Mouse (Mus musculus) midbrain, embryonic 16.5 days (tissue): ENCODE data around the gene Nit2. TPM values are rescaled to one million over a fixed set of nuclear protein-coding genes. Genes with fewer than 3 reads are reported as not detected.

Experiments used
- ATAC-seq: fragments of 200-750 bp; cut with Nextera tagmentation; 2 replicates; pipeline ENCODE4 v1.8.0; 2017; ENCODE audit warnings: moderate TSS enrichment
- H3K27ac ChIP-seq: fragments of 300-500 bp; sonication (generic); 2 replicates; pipeline ENCODE4 v1.5.1; 2014; ENCODE audit warnings: mild to moderate bottlenecking, low read length, mixed read lengths
- H3K27me3 ChIP-seq: fragments of 300-500 bp; sonication (generic); 2 replicates; pipeline ENCODE4 v1.6.1; 2014; ENCODE audit warnings: low read depth, low read length, mixed read lengths; ENCODE audit not compliant: control insufficient read depth, insufficient read depth
- H3K36me3 ChIP-seq: fragments of 300-500 bp; sonication (generic); 2 replicates; pipeline ENCODE4 v1.6.1; 2014; ENCODE audit warnings: mild to moderate bottlenecking, low read length, moderate library complexity, mixed read lengths; ENCODE audit not compliant: control insufficient read depth, insufficient read depth
- H3K4me1 ChIP-seq: fragments of 300-500 bp; sonication (generic); 2 replicates; pipeline ENCODE4 v1.6.1; 2014; ENCODE audit warnings: mild to moderate bottlenecking, low read length, mixed read lengths; ENCODE audit not compliant: control insufficient read depth, insufficient read depth
- H3K4me2 ChIP-seq: fragments of 300-500 bp; sonication (generic); 2 replicates; pipeline ENCODE4 v1.6.1; 2014; ENCODE audit warnings: mild to moderate bottlenecking, low read length, mixed read lengths
- H3K4me3 ChIP-seq: fragments of 300-500 bp; sonication (generic); 2 replicates; pipeline ENCODE4 v1.5.1; 2014; ENCODE audit warnings: low read depth, mild to moderate bottlenecking, low read length, moderate library complexity, mixed read lengths
- H3K9ac ChIP-seq: fragments of 300-500 bp; sonication (generic); 2 replicates; pipeline ENCODE4 v1.6.1; 2014; ENCODE audit warnings: low read depth, low read length, mixed read lengths
- H3K9me3 ChIP-seq: fragments of 300-500 bp; sonication (generic); replicated peaks from 2 replicates; pipeline ENCODE4 v1.6.1; 2014; ENCODE audit warnings: mild to moderate bottlenecking, low read length, mixed read lengths; ENCODE audit not compliant: control insufficient read depth, poor library complexity, severe bottlenecking
- WGBS: fragments of 180-500 bp; shearing (Covaris S2); extraction: QIAGEN DNeasy Blood & Tissue Kit; methylation state at CpG from one replicate; pipeline ENCODE4 v1.1.7; 2014; 5-methylcytosine and 5-hydroxymethylcytosine counted together
- polyA plus RNA-seq: library from polyadenylated mRNA; unstranded; fragments of >200 nt; fragmentation: Nextera tagmentation; extraction: Ambion mirVana; gene quantifications from 2 replicates; pipeline ENCODE4 v1.2.1, GENCODE M21; 2015

The Nit2 gene
- polyA plus RNA-seq, 1 experiment from 2014 or later: 60.4 TPM

DNA sequence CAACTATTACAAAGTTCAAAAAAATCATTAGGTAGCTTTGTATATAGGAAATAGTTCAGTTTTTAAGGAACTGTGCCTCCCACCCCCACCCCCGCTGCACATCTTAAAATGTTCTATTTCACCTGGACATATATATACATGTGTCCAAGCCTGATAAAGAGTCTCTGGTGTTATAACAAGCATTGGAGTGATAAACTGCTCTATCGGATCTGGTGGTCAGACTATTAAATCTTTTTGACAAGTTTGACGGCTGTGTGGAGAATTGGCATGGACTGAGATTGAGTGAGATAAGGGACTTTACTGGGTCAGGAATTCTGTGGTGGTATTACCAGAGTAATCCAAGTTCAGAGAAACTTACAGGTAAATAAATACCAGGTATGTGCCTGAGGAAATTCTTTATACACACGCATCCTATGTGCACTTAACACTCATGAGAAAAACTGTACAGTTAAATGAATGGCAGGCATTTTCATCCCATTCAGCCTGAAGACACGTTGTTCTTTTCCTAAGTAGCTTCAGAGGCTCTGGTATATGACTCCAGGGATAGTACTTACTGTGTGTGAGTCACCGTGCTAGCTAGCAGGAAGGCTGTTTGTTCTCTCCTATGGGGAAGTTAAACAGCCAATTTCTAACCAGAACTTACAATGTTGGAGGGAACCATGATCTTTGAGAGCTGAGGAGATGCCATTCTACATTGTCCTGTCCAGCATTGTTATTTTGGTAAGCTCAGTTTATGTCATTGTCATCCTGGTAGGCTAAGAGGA lies 44.3 kb downstream of the Nit2 start:
- Histone ChIP-seq H3K4me3 (peak overlapping the region; percentile 99), H3K9me3 (no peaks in the 10 kb centered on the region), H3K4me2 (peak overlapping the region; percentile 76), H3K4me1 (peaks cover 19% of the 10 kb centered on the region), H3K27me3 (no peaks in the 10 kb centered on the region), H3K36me3 (no peaks in the 10 kb centered on the region), H3K27ac (no peak overlapping the region), H3K9ac (peak overlapping the region; percentile 99; the same call in 1 of the 2 replicates)
- ATAC-seq: no peak
- WGBS: 63% methylated on average over 6 of the region's 6 CpGs

DNA sequence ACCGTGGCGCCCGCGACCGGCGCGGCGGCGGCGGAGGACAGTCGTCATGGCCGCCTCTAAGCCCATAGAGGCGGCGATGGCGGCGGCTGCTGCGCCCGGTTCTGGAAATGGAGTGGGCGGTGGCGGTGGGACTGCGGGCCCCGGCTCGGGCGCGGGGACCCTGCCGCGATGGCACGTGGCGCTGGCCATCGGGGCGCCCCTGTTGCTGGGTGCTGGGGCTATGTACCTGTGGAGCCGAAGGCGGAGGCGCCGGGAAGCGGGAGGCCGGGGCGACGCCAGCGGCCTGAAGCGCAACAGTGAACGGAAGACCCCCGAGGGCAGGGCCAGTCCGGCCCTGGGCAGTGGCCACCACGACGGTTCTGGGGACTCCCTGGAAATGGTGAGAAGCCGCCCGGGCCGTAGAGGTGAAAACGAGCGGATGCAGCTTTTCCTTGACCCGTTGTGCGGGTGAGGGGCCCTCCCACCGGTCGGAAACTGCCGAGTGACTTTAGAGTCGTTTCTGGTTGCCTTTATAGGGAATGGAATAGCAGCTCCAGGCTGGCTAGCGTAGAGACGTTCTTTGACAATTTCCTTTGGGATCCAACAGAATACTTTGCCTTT lies 45.2 kb downstream of the Nit2 start:
- peak overlapping the region; percentile 76 for H3K4me2 ChIP-seq
- no peaks in the 10 kb centered on the region for H3K36me3 ChIP-seq
- no peak for ATAC-seq
- H3K9ac ChIP-seq: peak overlapping the region; percentile 99
- under 1% methylated on average over 59 of the region's 59 CpGs for WGBS
- peak overlapping the region; percentile 99 for H3K27ac ChIP-seq
- peaks cover 19% of the 10 kb centered on the region for H3K4me1 ChIP-seq
- H3K27me3 ChIP-seq: no peaks in the 10 kb centered on the region
- peak overlapping the region; percentile 99 for H3K4me3 ChIP-seq
- H3K9me3 ChIP-seq: no peaks in the 10 kb centered on the region

- peak within 1 kb of the TSS; percentile 99 for H3K4me3 ChIP-seq
- under 1% methylated on average over 37 of the region's 37 CpGs for WGBS
- H3K9me3 ChIP-seq: no peaks in the 10 kb centered on the region
- peak; percentile 100 for ATAC-seq
- peak within 1 kb of the TSS; percentile 99 for H3K27ac ChIP-seq
- peaks cover 19% of the 10 kb centered on the region for H3K4me1 ChIP-seq
- H3K9ac ChIP-seq: peak within 1 kb of the TSS; percentile 99
- H3K4me2 ChIP-seq: peak within 1 kb of the TSS; percentile 76
- H3K36me3 ChIP-seq: no peaks in the 10 kb centered on the region
- no peaks in the 10 kb centered on the region for H3K27me3 ChIP-seq
Observed at GRCm38 (mm10) chr16:57120913-57121815, 46.0 kb downstream of the Nit2 start, which contains the start of gene Tomm70a. Gene Tomm70a (plus strand): TSS chr16:57121703.

DNA sequence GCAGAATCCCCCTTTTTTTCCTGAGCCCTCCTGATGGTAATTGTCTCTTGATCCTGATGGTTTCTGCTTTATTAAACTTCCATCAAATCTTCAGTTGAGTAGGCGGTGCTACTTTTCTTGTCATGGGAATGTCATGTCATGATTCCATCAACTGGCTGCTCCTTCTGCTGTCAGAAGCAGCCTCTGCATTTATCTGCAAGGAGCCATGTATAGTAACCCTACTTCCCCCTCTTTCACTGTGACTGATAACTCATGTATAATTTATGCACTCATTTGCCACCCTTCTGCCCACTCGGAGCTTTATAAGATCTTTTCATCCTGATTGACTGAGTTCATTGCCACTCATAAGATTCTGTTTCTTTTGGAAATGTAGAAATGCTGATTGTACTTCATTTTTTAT lies 49.6 kb downstream of the Nit2 start:
- no peaks in the 10 kb centered on the region for H3K36me3 ChIP-seq
- H3K4me2 ChIP-seq: no peak overlapping the region
- WGBS: 60% methylated on average over 2 of the region's 2 CpGs
- H3K27me3 ChIP-seq: no peaks in the 10 kb centered on the region
- H3K9me3 ChIP-seq: no peaks in the 10 kb centered on the region
- ATAC-seq: no peak
- H3K9ac ChIP-seq: no peak overlapping the region
- H3K27ac ChIP-seq: no peak overlapping the region
- H3K4me1 ChIP-seq: peaks cover 2% of the 10 kb centered on the region; the same call in 1 of the 2 replicates
- H3K4me3 ChIP-seq: no peak overlapping the region

GRCm38 (mm10) chr16:57116066-57116465 lies 51.1 kb downstream of the Nit2 start:
- Histone ChIP-seq H3K4me2 (no peak overlapping the region), H3K4me3 (no peak overlapping the region), H3K4me1 (no peaks in the 10 kb centered on the region), H3K9me3 (no peaks in the 10 kb centered on the region), H3K9ac (no peak overlapping the region), H3K36me3 (no peaks in the 10 kb centered on the region), H3K27me3 (no peaks in the 10 kb centered on the region), H3K27ac (no peak overlapping the region)
- no peak for ATAC-seq

Other genes with a start within 250 kb of the Nit2 start
- gene Lnp1, start 239.3 kb downstream of the Nit2 start, polyA plus RNA-seq: not detected in 2 replicates
- gene Tmem45a2, start 96.0 kb downstream of the Nit2 start, polyA plus RNA-seq: not detected in 2 replicates
- gene Tomm70a, start 45.6 kb downstream of the Nit2 start, polyA plus RNA-seq: 63.0 and 66.3 TPM in 2 replicates
- gene Tbc1d23, start 64.2 kb upstream of the Nit2 start, polyA plus RNA-seq: 33.3 and 34.7 TPM in 2 replicates
- 0.44 and 0.63 TPM in 2 replicates for gene Tmem30c, start 125.5 kb upstream of the Nit2 start, polyA plus RNA-seq
- gene Filip1l, start 185.8 kb upstream of the Nit2 start, polyA plus RNA-seq: 2.2 TPM in 2 replicates